Mouse (Mus musculus) spleen, adult 2 months (tissue): ENCODE measurements around the gene Zfp809.

Source experiments
- CTCF ChIP-seq: fragments of 200-500 bp; IDR thresholded peaks from 2 replicates; pipeline ENCODE4 v1.5.1; 2011; ENCODE audit warnings: mild to moderate bottlenecking, inconsistent platforms; ENCODE audit not compliant: insufficient read depth, insufficient read length, insufficient replicate concordance; ENCODE audit errors: extremely low read depth
- POLR2A ChIP-seq: fragments of 200-500 bp; IDR thresholded peaks from 2 replicates; pipeline ENCODE4 v1.6.1; 2011; ENCODE audit warnings: low read depth, low read length, inconsistent platforms

DNA sequence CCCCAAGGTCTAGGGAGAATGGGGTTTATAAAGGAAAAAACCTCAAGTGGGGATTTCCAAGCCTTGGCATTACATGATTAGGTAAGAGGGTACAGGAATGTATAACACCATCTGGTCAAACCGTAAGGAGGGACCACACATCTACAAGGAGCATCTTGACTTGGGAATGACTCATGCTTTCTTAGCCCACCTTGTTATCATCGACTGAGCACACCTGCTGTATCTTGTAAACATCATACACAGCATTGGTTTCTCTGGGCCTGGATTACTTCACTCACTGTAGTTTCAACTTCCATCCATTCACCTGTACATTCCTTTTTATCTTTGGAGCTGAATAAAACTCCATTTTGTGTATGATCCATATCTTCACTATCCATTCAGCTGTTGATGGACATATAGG lies 18.7 kb downstream of the Zfp809 start:
- TF ChIP-seq POLR2A (no peak), CTCF (no peak)
